Mouse (Mus musculus) kidney, postnatal 10 days (tissue): Measurements from ENCODE around the gene Pltp.
"Not testable (repeated sequence)": the region's sequence is repeated elsewhere in the genome, so short reads cannot be mapped to it uniquely, and the experiment has no call there.

Experiments used
- DNase-seq: peaks from one replicate; pipeline ENCODE4 v3.0.0; 2021; ENCODE audit warnings: mixed read lengths

Gene Pltp

GRCm38 (mm10) chr2:164878509-164879227, 21.2 kb upstream of the Pltp start:
- peak; percentile 80 for DNase-seq

DNA sequence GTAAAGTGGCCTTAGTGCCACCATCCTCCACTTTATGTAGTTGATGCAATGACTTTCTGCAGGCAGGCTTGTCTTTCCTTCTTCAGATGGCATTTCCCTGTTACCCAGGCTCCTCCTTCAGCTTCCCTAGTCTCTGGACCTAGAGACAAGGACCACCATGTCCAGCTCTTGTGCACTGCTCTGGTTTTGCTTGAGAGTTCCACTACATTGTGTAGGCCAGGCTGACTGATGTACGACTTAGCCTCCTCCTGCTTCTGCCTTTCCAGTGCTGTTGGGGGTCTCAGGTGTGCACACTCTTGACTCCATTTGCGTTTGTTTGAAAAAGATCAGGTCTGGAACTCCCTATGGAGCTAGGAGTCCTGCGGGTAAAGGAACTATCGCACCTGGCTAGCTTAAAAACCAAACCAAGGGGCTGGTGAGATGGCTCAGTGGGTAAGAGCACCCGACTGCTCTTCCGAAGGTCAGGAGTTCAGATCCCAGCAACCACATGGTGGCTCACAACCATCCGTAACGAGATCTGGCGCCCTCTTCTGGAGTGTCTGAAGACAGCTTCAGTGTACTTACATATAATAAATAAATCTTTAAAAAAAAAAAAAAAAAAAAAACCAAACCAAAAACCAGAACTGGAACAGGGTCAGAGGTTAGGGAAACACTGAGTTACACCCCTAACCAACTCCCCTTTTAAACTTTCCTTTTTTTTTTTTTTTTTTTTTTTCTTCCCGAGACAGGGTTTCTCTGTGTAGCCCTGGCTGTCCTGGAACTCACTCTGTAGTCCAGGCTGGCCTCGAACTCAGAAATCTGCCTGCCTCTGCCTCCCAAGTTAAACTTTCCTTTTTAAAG, 20.1 kb upstream of the Pltp start:
- DNase-seq: not testable (repeated sequence)

- DNase-seq: not testable (repeated sequence)
Observed at GRCm38 (mm10) chr2:164875648-164876047, 18.1 kb upstream of the Pltp start.

DNA sequence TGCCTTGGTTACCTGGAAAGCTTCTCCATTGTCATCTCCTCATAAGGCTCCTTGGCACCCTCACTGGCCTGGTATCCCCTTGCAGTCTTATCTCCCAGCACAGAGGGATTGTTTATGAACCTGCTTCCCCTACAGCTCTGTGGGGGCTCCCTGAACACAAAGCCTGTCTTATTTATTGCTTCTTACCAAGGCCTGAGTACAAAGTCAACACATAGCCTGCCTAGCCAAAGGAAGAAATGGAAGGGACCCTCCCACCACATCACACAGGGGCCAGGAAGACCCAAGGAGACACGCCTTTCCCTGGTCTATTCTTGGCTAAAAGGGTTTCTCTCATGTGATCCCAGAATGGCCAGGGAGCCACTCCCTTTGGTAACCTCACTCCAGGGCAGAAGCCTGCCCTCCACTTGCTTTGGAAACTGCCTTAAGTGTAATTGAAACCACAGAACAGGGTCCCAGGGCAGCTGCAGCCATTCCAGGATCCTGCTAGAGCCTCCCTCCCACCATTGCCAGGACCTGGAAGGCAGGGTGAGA, 16.8 kb upstream of the Pltp start:
- DNase-seq: peak; percentile 49

DNA sequence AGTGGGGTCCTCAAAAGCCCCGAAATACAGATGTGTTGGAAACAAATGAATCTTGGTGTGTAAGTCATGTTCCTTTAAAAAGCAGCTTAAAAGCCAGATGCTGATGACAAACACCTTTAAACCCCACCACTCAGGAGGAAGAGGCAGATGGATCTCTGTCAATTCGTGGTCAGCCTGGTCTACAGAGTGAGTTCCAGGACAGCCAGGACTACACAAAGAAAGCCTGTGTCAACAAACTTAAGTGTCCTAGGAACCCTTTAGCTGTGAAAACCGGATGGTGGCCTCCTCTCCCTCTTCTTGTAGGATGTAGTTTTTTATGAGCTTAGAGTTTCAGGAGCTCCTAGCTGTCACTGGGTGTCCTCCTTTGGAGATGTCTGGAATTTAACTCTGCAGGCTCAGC, 16.1 kb upstream of the Pltp start:
- no peak for DNase-seq

DNA sequence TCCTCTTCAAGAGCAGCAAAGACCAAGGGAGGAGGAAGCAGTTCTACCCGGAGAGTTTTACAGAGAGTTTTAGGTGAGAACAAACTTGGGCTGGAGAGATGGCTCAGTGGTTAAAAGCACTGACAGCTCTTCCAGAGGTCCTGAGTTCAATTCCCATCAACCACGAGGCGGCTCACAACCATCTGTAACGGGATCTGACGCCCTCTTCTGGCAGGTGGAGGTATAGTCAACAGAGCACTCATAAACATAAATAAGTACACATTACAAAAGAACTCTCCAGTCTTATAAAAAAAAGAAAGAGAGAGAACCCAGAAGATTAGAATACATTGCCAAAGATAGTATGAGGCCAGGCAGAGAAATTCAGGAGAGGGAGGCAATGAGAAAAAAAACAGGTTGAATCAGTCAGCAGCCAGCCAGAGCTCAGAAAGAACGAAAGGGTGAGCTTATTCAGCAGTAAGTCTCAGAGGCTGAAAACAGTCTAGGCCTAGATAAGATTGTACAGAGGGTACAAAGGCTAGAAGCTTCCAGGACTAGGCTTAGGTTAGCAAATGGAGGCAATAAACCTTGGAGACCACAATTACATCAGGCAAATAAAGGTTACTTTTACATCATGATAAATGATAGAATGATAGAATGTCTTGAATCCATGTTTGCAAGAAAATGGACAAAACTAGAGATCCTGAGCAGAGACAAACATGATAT, 14.2 kb upstream of the Pltp start:
- DNase-seq: no peak

DNA sequence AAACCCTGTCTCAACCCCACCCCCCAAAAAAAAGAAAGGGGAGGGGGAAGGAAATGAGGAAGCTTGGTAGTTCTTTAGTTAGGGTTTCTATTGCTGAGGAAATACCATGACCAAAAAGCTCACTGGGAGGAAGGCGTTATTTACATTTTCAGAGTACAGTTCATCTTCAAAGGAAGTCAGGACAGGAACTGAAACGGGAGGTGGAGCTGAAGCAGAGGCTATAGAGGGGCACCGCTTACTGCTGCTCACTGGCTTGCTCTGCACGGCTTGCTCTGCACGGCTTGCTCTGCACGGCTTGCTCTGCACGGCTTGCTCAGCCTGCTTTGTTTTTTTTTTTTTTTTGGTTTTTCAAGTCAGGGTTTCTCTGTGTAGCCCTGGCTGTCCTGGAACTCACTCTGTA, 11.0 kb upstream of the Pltp start:
- DNase-seq: no peak

DNA sequence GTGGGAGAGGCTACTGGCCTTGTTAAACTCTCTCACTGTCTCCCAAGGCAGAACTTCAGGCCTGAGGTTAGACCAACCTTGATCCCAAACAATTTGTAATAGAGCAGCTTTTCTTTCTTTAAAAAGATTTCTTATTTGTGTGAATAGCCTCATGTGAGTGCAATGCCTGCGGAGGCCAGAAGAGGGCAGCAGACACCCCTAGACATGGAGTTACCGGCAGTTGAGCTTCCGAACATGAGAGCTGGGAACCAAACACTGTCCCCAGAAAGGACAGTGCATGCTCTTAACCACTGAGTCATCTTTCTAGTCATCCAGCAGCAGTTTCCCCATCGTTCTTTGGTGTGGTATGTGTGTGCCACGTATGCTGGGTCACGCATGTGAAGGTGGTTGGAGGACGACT, 10.1 kb upstream of the Pltp start:
- DNase-seq: peak; percentile 56

GRCm38 (mm10) chr2:164866741-164867551, 9.4 kb upstream of the Pltp start:
- DNase-seq: peak; percentile 76

- no peak for DNase-seq
Observed at GRCm38 (mm10) chr2:164864593-164864992, 7.1 kb upstream of the Pltp start.

- DNase-seq: not testable (repeated sequence)
Observed at GRCm38 (mm10) chr2:164863411-164863810, 5.9 kb upstream of the Pltp start.

DNA sequence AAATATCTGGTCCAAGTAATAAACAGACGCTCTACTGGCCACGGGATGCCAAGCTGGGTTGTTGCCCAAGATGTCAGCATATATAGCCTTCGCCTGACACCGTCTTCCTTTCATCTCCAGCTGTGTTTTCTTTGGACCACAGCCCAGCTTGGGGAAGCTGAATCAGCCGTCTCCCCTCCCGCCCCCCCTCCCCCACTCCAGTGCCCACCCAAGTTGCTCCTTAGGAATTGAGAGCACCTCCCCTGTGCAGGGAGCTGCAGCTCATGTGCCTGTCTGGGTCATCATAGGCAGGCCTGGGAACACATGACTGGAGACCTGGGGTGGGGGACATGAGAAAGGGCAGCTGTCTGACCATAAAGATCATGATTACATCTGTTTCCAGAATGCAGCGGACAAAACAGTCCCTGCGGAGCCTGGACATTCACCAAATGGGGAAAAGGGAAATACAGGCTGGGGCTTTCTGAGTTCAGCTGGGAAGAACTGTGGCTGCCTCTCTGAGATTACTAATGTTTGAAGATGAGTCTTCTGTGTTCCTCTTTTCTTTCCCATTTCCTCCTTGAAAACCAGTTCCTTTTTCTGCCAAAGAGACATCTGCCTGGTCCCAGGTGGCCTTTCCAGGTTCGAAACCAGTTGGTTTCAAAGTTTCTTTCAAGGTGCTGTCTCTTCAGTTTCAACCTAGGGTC, 4.8 kb upstream of the Pltp start:
- peak; percentile 94 for DNase-seq

DNA sequence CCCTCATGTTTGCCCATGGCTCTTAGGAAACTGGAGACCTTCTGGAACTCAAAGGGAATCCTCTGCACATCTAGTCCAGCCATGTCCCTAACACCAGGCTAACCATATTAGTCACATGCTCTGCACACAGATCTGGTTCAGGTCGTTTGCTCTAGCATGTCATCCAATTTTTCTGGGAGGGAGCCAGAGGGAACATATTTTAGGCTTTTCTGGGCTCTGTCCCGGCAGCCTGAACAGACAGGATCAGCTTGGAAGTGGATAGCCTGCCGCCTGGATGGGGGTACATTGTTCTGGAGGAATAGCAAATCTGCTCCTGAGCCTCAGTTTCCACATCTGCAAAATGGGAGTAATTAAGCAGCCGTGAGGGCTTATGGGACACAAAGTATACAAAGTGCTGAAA, 3.6 kb upstream of the Pltp start:
- no peak for DNase-seq

DNA sequence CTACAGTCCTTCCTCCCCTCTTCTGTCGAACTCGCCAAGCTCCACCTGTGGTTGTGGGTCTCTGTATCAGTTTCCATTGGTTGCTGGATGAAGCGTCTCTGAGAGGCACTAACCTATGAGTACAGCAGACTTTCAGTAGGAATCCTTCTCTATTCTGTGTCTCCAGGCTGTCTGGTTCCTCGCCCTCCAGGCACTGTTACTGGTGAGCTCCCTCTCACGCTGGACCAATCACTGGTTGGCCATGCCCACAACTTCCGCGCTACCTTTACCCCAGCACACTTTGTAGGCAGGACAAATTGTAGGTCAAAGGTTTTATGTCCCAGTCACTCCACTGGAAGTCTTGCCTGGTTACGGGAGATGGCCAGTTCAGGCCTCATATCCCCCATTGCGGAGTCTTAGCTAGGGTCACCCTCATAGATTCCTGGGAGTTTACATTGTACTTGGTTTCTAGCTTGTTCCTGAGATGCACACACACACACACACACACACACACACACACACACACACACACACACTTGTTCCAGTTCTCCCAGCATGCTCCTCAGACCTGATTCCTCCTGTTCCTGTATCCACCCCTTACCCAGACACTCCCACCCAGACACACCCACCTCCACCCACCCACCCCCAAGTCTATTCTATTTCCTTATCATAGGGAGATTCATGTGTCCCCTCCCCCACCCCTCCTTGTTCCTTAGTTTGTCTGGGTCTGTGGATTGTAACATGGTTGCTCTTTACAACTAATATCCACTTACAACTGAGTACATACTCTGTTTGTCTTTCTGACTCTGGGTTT, 2.3 kb upstream of the Pltp start:
- DNase-seq: peak; percentile 57

DNA sequence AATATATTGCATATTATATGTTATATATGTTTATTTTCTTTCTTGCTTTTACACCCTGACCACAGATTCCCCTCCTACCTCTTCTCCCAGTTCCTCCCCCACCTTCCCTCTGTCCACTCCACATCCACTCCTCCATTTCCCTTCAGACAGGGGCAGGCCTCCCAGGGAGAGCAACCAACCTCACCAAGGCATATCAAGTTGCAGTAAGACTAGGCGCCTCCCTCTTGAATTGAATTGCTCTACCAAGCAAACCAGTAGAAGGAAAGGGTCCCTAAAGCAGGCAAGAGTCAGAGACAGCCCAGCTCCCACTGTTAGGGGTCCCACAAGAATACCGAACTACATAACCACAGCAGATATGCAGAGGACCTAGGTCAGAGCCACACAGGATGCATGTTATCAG, 1.6 kb upstream of the Pltp start:
- DNase-seq: no peak

DNA sequence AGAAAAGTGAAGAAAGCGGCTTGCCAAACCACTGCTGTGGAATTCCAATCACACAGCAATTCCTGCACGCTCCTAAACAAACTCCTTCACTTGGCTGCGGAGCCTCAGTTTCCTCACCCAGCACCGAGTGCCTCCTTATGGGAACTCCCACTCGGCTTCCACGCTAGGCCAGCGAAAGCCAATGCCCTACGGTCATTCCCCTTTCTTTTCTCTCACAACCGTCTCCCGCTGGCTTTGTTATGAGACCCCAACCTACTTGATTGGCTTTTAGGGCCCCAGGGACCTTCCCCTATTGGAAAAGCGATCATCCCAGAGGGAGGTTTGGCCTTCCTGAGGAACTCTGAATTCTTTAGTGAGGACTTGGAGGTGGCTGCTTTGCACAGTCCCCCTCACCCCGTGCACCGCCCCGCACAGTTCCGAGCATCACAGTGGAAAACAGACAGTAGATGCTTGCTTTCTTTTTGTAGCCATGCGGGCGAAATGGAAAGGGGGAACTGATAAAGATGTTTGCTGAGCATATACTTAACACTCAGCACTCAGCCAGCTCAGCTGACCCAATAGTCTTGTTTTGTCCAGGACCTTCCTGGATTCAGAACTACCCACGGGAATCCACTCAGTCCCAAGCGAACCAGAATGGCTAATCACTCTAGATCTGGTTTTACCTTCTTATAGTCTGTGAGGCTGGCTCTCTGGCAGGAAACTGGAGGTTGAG, 487 bp upstream of the Pltp start:
- DNase-seq: no peak

DNA sequence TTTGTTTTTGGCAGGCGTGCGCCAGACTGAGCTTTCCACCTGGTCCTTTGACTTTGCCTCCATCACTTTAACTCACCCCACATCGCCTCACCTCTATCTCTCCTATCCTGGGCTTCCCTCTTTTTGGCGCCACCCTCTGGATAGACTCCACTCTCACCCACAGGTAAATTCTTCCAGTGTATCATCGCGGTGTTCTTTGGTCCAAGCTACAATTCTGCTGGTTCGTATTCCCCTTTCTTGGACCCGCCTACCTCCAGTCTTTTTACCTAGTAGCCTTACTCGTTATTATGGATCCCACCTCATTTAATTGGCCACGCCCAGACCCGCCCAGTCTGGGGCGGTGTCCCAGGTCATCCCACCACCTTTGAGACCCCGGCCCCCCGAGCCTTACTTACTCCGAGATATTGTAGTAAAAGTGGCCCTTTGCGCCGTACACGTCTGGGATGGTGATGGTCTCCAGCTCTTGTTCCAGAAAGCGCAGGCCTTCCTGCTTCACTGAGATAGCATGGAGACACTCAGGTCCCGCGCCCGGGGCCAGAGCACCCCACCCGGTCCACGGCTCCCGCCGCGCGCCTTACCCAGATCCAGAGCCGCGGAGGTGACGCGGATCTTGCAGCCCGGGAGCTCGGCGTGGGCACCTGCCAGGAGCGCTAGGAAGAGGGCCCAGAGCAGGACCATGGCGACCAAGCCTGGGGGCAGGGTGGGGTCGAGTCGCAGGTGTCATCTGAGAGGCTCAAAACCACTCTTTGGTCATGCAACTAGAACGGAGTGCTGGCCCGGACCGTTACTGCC, 1.0 kb downstream of the Pltp start:
- peak; percentile 42 for DNase-seq

DNA sequence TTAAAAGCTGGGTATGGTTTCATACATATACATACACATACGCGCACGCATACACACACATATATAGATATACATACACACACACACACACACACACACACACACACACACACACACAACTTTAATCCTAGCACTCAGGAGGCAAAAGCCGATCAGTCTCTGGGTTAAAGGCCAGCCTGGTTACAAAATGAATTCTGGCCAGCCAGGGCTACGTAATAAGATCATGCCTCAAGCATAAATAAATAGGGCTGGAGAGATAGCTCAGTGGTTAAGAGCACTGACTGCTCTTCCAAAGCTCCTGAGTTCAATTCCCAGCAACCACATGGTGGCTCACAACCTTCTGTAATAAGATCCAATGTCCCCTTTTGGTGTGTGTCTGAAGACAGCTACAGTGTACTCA, 1.9 kb downstream of the Pltp start:
- not testable (repeated sequence) for DNase-seq

DNA sequence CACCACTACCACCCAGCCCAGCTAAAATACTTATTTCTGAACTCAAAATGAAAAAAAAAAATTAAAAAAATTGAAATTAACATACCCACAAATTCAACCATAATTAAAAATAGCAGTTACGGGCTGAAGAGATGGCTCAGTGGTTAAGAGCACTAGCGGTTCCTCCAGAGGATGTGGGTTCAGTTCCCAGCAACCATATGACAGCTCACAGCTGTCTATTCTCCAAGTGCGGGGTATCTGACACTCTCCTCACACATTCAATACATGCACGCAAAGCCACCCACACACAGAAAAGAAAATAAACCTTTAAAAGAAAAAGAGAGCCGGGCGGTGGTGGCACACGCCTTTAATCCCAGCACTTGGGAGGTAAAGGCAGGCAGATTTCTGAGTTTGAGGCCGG, 7.5 kb downstream of the Pltp start:
- no peak for DNase-seq

DNA sequence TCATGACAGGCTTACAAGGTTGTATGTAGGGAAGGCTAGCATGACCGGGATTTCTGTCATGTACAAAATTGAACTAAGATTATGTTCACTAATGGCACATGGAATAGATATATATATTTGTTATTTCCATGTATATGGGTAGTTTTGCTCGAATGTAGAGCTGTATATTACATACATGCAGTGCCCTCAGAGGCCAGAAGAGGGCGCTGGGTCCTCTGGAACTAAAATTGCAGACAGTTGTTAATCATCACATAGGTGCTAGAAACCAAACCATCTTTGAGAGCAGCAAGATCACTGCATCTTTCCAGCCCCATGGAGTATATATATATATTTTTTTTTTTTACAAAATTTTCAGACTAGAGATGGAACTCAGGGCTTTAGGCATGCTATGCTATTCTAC, 11.7 kb downstream of the Pltp start:
- no peak for DNase-seq
